Mouse (Mus musculus) WW6 (cell line): Measurements from ENCODE around the gene Heyl.
A peak's percentile ranks its signal among the peaks of the same experiment; 100 is the strongest.

ENCODE experiments used
- DNase-seq: peaks from one replicate; pipeline ENCODE4 v3.0.0-alpha.2; 2013; ENCODE audit warnings: low read depth, low spot score

The Heyl gene

GRCm38 (mm10) chr4:123233492-123234084, at the start of gene Heyl:
TSS of gene Heyl (plus strand) at chr4:123233556.
- DNase-seq, result no peak

- DNase-seq, result no peak
Observed at GRCm38 (mm10) chr4:123184816-123185215, 48.5 kb upstream of the Heyl start.

DNA sequence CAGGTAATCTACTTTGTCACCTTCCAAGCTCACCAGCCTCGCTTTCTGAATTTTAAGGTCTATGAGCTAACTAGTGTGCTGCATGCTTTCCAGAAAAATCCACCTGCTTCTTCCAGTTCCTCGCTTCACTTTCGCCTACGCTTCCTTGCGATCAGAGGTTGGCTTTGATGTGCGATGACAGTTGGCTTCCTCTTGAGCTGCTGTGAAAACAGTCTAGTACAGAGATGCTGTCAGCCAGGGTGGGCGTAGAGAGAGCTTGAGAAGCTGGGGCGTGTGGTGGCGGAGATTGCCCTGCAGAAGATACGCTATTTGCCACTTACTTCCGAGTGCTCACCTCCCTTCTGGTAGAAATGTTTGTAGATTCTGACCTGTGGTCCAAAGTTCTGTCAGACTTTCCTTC, 41.0 kb upstream of the Heyl start:
- no peak for DNase-seq

- no peak for DNase-seq
Observed at GRCm38 (mm10) chr4:123193791-123194190, 39.6 kb upstream of the Heyl start.

DNA sequence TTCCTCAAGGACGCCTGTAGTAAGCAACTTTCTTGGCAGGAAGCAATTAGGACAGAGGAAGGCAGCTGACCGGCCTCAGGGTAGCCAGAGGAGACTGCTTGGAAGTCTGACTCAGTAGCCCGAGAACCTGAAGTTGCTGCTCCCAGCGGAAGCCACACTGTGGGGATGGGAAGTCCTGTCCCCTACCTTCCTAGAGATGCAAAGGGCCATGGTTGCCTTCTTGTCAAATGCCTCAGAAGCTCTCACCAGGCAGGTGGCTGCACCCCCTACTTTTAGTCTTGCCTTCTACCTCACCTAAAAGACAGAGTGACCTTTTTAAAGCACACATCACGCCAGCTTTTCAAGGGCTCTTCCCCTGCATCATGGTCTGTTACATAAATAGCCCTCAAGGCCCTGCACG, 36.7 kb upstream of the Heyl start:
- DNase-seq, result no peak

GRCm38 (mm10) chr4:123200771-123201185, 32.6 kb upstream of the Heyl start:
- DNase-seq, result peak; percentile 36

- DNase-seq, result no peak
Observed at GRCm38 (mm10) chr4:123201186-123202093, 31.9 kb upstream of the Heyl start, which contains the start of gene Nt5c1a. TSS of gene Nt5c1a (plus strand) at chr4:123201504.

DNA sequence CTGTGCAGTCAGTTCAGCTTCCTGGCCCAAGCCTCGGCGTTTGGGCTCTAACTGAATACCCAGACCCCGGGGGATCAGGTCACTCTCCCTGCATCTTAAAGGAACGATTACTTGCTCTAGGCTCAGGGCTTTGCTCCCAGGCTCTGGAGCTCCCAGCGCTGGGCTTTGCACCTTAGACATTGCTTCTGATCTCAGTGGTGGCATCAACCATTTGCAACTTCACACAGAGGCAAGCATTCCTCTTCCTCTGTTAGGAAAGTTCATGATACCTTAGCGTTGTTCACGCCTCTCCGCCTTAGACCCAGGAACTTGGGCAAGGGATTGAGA, 31.3 kb upstream of the Heyl start:
- DNase-seq, result no peak

DNA sequence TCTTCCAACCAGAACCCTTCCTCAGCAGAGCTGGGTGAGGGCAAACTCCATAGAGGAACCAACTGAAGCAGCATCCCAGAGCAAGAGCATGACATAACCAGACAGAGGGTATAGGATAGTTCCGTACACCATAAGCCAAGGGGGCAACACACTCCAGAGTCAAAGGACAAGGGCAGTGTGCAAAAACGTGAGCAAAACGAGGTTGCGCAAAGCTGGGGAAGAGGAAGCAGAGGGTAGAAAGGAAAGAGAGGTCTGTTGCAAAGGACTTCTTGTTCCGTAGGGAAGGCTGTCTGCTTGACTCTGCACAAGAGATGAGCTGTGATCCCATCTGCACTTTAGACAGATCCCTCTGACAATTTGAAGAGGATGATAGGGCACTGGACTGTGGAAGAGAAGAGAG, 26.0 kb upstream of the Heyl start:
- DNase-seq, result no peak

DNA sequence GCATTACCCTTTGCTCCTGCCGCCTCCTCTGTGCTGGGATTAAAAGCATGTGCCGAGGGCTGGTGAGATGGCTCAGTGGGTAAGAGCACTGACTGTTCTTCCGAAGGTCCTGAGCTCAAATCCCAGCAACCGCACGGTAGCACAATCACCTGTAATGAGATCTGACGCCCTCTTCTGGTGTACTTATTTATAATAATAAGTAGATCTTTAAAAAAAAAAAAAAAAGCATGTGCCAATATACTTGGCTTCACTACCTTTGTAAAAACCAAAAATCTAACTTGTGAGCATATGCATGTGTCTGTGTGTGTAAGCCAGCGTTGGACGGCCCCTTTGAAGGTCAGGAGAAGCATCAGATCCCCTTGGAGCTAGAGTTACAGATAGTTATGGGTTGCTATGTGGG, 22.4 kb upstream of the Heyl start:
- DNase-seq, result no peak

GRCm38 (mm10) chr4:123211453-123211852, 21.9 kb upstream of the Heyl start:
- DNase-seq, result no peak

GRCm38 (mm10) chr4:123212330-123212729, 21.0 kb upstream of the Heyl start:
- DNase-seq, result no peak

GRCm38 (mm10) chr4:123213975-123214374, 19.4 kb upstream of the Heyl start:
- DNase-seq, result no peak

GRCm38 (mm10) chr4:123215367-123215766, 18.0 kb upstream of the Heyl start:
- DNase-seq, result no peak

- DNase-seq, result no peak
Observed at GRCm38 (mm10) chr4:123216782-123217181, 16.6 kb upstream of the Heyl start.

DNA sequence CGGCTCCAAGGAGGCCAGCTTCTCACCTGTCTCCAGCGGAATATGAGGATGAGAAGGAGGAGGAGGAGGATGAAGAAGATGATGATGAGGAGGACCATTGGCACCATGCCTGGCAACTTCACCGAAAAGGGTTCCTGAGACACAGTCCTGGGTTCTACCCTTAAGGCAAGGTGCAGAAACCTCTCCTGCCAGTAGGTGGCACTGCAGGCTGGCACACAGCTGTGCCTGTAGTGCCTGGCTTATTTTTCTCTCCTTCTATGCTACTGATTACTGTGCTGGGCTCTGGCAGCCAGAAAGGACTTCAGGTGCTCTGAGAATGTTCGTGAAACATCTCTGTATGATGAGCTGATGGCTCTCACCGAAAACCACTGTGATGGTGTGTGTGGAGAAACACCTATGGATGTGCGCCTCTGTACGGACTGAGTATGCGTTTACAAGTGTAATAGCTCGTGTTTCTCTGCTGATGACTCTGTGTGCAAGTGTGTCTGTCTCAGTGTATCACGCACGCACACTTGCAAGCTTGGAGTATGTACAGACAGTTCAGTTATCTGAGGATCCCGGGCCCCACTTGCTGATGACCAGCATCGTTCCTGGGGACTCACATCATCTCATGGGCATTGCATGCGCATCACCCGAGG, 13.5 kb upstream of the Heyl start:
- peak; percentile 40 for DNase-seq

DNA sequence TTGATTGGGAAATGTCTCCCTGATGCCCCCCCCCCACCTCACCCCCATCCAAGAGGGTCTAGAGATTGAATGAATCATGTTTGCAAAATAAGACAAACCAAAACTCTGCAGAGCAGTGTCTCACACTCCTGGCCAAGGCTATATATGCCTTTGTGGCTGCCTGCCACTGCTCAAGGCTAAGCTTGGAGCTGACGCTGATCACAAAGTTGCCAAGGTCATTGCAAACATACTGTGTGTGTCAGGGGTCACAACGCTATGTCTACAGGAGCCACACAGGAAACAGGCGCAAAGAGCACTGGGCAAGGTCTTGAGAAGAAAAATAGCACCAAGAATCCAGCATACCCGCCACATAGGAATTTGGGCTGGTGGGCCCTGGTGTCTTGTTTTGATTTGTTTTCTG, 12.7 kb upstream of the Heyl start:
- no peak for DNase-seq

DNA sequence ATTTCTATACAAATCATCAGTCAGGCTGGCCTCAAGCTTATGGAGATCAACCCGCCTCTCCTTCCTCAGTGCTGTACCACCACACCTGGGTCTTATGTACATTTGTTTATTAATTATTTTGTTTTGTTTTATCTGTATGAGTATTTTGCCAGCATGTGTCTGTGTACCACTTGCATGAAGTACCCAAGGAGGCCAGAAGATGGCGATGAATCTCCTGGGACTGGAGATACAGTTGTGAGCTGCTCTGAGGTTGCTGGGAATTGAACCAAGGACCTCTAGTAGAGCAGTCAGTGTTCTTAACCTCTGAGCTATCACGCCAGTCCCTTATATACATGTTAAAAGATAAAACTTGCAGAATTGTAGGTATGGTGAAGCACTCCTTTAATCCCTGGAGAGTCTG, 10.0 kb upstream of the Heyl start:
- DNase-seq, result no peak

- DNase-seq, result no peak
Observed at GRCm38 (mm10) chr4:123225718-123226403, 7.5 kb upstream of the Heyl start.

GRCm38 (mm10) chr4:123227707-123228106, 5.6 kb upstream of the Heyl start:
- no peak for DNase-seq

DNA sequence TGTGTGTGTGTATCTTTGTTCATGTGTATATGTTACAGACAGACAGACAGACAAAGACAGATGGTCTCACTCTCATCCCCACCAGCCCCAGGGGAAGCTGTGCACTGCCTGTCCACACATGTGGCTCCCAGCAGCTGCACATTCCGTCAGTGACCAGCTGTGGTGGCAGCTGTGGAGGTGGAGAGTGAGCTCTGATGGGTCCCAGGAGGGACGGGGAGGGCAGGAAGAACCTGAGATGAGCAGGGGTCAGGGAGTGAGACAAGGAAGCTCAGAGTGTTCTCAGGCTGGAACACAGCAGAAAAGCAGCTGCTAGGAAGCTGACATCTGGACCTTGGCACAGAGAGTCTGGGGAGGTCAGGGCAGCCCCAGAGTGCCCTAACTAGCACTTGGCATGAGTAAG, 5.1 kb upstream of the Heyl start:
- DNase-seq, result no peak

- DNase-seq, result no peak
Observed at GRCm38 (mm10) chr4:123229166-123229565, 4.2 kb upstream of the Heyl start.
